Mouse (Mus musculus) CH12.LX (cell line): Measurements from ENCODE around the gene Nup153. TPM values are rescaled to one million over a fixed set of nuclear protein-coding genes. Genes with fewer than 3 reads are reported as not detected.
A peak's percentile ranks its signal among the peaks of the same experiment; 100 is the strongest.

Experiments used
- DNase-seq: peaks from one replicate; pipeline ENCODE4 v3.0.0-alpha.2; 2013; ENCODE audit errors: extremely low read depth
- H3K27ac ChIP-seq: 2 replicates; pipeline ENCODE4 v1.5.1; 2012; ENCODE audit warnings: low read depth, mild to moderate bottlenecking, control low read depth, moderate library complexity; ENCODE audit not compliant: insufficient read depth
- H3K27me3 ChIP-seq: replicated peaks from 2 replicates; pipeline ENCODE3; 2012; ENCODE audit warnings: inconsistent platforms
- H3K36me3 ChIP-seq, 2 experiments: replicated peaks in 1 of 2; 2 replicates each; pipeline versions ENCODE3 to v1.6.1; 2012; ENCODE audit warnings: inconsistent platforms in 1 of 2, low read length in 1 of 2, mild to moderate bottlenecking in 1 of 2, mixed read lengths in 1 of 2, moderate library complexity in 1 of 2; ENCODE audit not compliant: control insufficient read depth in 1 of 2, insufficient read depth in 1 of 2
- H3K4me1 ChIP-seq, 2 experiments: 2 replicates each; pipeline ENCODE4 v1.6.1; 2012; ENCODE audit warnings: inconsistent platforms in 1 of 2, moderate library complexity in 1 of 2; ENCODE audit not compliant: insufficient read depth in 2 of 2, control insufficient read depth in 1 of 2
- H3K4me2 ChIP-seq: 2 replicates; pipeline ENCODE4 v1.6.1; 2012; ENCODE audit warnings: low read depth, mild to moderate bottlenecking, control low read depth; ENCODE audit not compliant: poor library complexity, insufficient read depth, severe bottlenecking
- H3K4me3 ChIP-seq, 3 experiments: fragments of 150-350 bp in 1 of 3; sonication (generic) in 1 of 3; replicated peaks in 1 of 3; 2 replicates each; pipeline versions ENCODE3 to v1.5.1; 2011 to 2012; ENCODE audit warnings: low read depth in 2 of 3, low read length in 2 of 3, mild to moderate bottlenecking in 2 of 3, moderate library complexity in 2 of 3, control low read depth in 1 of 3, improper control_type of control experiment in 1 of 3, inconsistent platforms in 1 of 3, mixed read lengths in 1 of 3; ENCODE audit not compliant: poor library complexity in 1 of 3
- H3K79me2 ChIP-seq: replicated peaks from 2 replicates; pipeline ENCODE4 v1.6.1; 2012; ENCODE audit warnings: mild to moderate bottlenecking, moderate library complexity; ENCODE audit not compliant: control insufficient read depth, poor library complexity, insufficient read depth, severe bottlenecking; ENCODE audit errors: extremely low read depth
- H3K9ac ChIP-seq: 2 replicates; pipeline ENCODE4 v1.6.1; 2012; ENCODE audit warnings: low read depth, mild to moderate bottlenecking, control low read depth, moderate library complexity; ENCODE audit not compliant: insufficient read depth
- H3K9me3 ChIP-seq: replicated peaks from 2 replicates; pipeline ENCODE3; 2012; ENCODE audit warnings: low read length, inconsistent platforms, mixed read lengths
- ELF1 ChIP-seq: IDR thresholded peaks from 2 replicates; pipeline ENCODE4 v1.6.1; 2014; ENCODE audit warnings: low read depth, mild to moderate bottlenecking, inconsistent platforms, low read length, improper control_type of control experiment
- EP300 ChIP-seq: IDR thresholded peaks from 2 replicates; pipeline ENCODE4 v1.6.1; 2011; ENCODE audit warnings: low read length, improper control_type of control experiment
- ETS1 ChIP-seq: conservative IDR thresholded peaks from 2 replicates; pipeline ENCODE4 v1.6.1; 2012; ENCODE audit warnings: low read depth, mild to moderate bottlenecking, inconsistent platforms, low read length, improper control_type of control experiment, moderate library complexity
- HCFC1 ChIP-seq: IDR thresholded peaks from 2 replicates; pipeline ENCODE4 v1.6.1; 2012; ENCODE audit warnings: low read depth, mild to moderate bottlenecking, inconsistent platforms, low read length, improper control_type of control experiment
- IRF4 ChIP-seq: IDR thresholded peaks from 2 replicates; pipeline ENCODE4 v1.6.1; 2014; ENCODE audit warnings: low read depth, mild to moderate bottlenecking, inconsistent platforms, low read length, improper control_type of control experiment
- KAT2A ChIP-seq: IDR thresholded peaks from 2 replicates; pipeline ENCODE4 v1.6.1; 2012; ENCODE audit warnings: low read length, improper control_type of control experiment, inconsistent platforms; ENCODE audit not compliant: insufficient replicate concordance
- MAX ChIP-seq: IDR thresholded peaks from 2 replicates; pipeline ENCODE4 v1.6.1; 2011; ENCODE audit warnings: low read length, improper control_type of control experiment
- MXI1 ChIP-seq: IDR thresholded peaks from 2 replicates; pipeline ENCODE4 v1.6.1; 2011; ENCODE audit warnings: mild to moderate bottlenecking, low read depth, low read length, improper control_type of control experiment
- MYC ChIP-seq: IDR thresholded peaks from 2 replicates; pipeline ENCODE4 v1.6.1; 2011; ENCODE audit warnings: low read depth, mild to moderate bottlenecking, improper control_type of control experiment, low read length
- PAX5 ChIP-seq: IDR thresholded peaks from 2 replicates; pipeline ENCODE4 v1.6.1; 2012; ENCODE audit warnings: low read length, inconsistent platforms, mixed read lengths
- RAD21 ChIP-seq: IDR thresholded peaks from 2 replicates; pipeline ENCODE4 v1.6.1; 2011; ENCODE audit warnings: low read depth, mild to moderate bottlenecking, low read length, improper control_type of control experiment, moderate library complexity
- RCOR1 ChIP-seq: conservative IDR thresholded peaks from 2 replicates; pipeline ENCODE4 v1.6.1; 2012; ENCODE audit warnings: low read depth, mild to moderate bottlenecking, inconsistent platforms, low read length, improper control_type of control experiment
- TBP ChIP-seq: conservative IDR thresholded peaks from 2 replicates; pipeline ENCODE4 v1.6.1; 2011; ENCODE audit warnings: low read depth, low read length, improper control_type of control experiment
- UBTF ChIP-seq: IDR thresholded peaks from 2 replicates; pipeline ENCODE4 v1.6.1; 2012; ENCODE audit warnings: low read depth, mild to moderate bottlenecking, inconsistent platforms, low read length, improper control_type of control experiment, moderate library complexity
- USF1 ChIP-seq: IDR thresholded peaks from 2 replicates; pipeline ENCODE4 v1.6.1; 2014; ENCODE audit warnings: low read depth, mild to moderate bottlenecking, inconsistent platforms, low read length, improper control_type of control experiment
- ZKSCAN1 ChIP-seq: IDR thresholded peaks from 2 replicates; pipeline ENCODE4 v1.6.1; 2012; ENCODE audit warnings: low read depth, inconsistent platforms, low read length, improper control_type of control experiment, borderline replicate concordance
- ZMIZ1 ChIP-seq: IDR thresholded peaks from 2 replicates; pipeline ENCODE4 v1.6.1; 2012; ENCODE audit warnings: low read depth, mild to moderate bottlenecking, inconsistent platforms, low read length, improper control_type of control experiment
- dilution Hi-C: fragments of 300-500 bp; cut with MboI; formaldehyde crosslinking; loops from 2 replicates; pipeline ENCODE4 v1.14.3; 2020; ENCODE audit warnings: low sequenced_read_pairs; ENCODE audit not compliant: extremely low pct_unique_long_range_greater_than_20kb, extremely low pct_ligation_motif_present
- in situ Hi-C: fragments of 300-500 bp; cut with MboI; formaldehyde crosslinking; loops from 3 replicates; pipeline ENCODE4 v1.14.3; 2019; ENCODE audit warnings: low sequenced_read_pairs, low pct_ligation_motif_present, low pct_unique_long_range_greater_than_20kb, mixed read lengths
- polyA plus RNA-seq: library from polyadenylated mRNA; unstranded; fragments of >175 nt; gene quantifications from 2 replicates; pipeline ENCODE4 v1.2.1, GENCODE M21; 2012; ENCODE audit warnings: low read depth; ENCODE audit not compliant: insufficient read length
- total RNA-seq, 2 experiments: library from RNA; depleted of rRNA; stranded (reverse); fragments of 300-350 nt in 1 of 2; fragments of >200 nt in 1 of 2; gene quantifications; 2 replicates each; pipeline ENCODE4 v1.2.3; 2012 to 2014

Gene Nup153
- total and polyA plus RNA-seq, 3 experiments = 60.6 to 118 (median 91.5) TPM

GRCm38 (mm10) chr13:46728411-46728810 is 671 bp upstream of the Nup153 start:
- H3K4me3 ChIP-seq = peak overlapping the region; percentile 26 to 96 (median 86)
- no peaks in the 10 kb centered on the region for H3K36me3 ChIP-seq
- no peaks in the 10 kb centered on the region for H3K9me3 ChIP-seq
- peak overlapping the region; percentile 61 for H3K9ac ChIP-seq
- dilution Hi-C loops (no loop called here), in situ Hi-C loops (no loop called here)
- no peak for DNase-seq
- peak overlapping the region; percentile 43 for H3K4me2 ChIP-seq
- no peaks in the 10 kb centered on the region for H3K27me3 ChIP-seq
- peaks cover 32% of the 10 kb centered on the region for H3K79me2 ChIP-seq
- no peak overlapping the region for H3K27ac ChIP-seq
- no peak for TF ChIP-seq ZMIZ1
- TF ChIP-seq IRF4 = no peak
- no peak for TF ChIP-seq MYC
- TF ChIP-seq ETS1 = no peak
- TF ChIP-seq TBP = no peak
- no peak for TF ChIP-seq EP300
- TF ChIP-seq PAX5 = no peak
- TF ChIP-seq MXI1 = no peak
- no peak for TF ChIP-seq ZKSCAN1
- TF ChIP-seq RCOR1 = no peak
- no peak for TF ChIP-seq HCFC1
- TF ChIP-seq KAT2A = no peak
- TF ChIP-seq USF1 = no peak
- TF ChIP-seq RAD21 = no peak
- TF ChIP-seq, all 38 proteins: peak for 0
- H3K4me1 ChIP-seq = peaks cover 0 to 15% of the 10 kb centered on the region in 2 experiments; a peak in 2 of 4 replicates

DNA sequence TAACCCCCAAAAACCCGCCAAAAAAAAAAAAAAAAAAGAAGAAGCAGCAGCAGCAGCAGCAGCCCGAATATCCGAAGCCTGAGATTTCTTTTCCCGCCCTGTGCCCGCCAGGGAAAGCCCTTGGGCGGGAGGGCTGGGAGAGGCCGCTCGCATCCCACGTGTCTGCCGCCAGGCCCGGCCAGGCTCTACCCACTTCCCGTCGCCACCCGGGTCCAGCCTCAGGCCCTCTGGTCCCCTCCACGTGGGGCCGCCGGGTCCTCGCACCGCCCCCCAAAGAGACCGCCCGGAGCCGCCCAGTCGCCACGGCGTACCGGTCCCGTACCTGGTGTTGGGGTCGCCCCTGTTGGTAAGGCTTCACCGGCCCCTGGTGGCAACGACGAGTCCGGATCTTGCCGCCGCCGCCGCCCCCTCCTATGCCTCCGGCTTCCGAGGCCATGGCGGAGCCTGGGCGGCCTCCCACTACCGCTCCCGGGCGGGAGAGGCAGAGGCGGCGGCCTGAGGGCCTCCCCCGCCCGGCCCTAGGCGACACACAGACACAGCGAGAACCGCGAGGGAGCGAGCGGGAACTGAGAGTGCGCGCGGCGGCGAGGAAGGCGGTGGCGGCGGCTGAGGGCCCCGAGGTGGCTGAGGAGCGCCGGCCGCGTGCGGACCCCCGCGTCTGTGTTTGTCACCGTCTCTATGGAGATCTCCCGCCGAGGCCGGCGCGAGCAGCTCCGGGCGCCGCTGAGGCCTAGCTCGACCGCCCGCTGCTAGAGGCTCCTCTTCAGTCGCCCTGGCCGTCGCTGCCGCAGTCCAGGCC is 503 bp downstream of the Nup153 start:
- dilution Hi-C loops = no loop called here
- in situ Hi-C loops = no loop called here

More for the DNA sequence above, 503 bp downstream of the Nup153 start:
- Histone ChIP-seq H3K4me3 (peak overlapping the region; percentile 81 to 96 (median 86)), H3K4me2 (peak overlapping the region; percentile 33), H3K79me2 (peaks cover 43% of the 10 kb centered on the region), H3K36me3 (no peaks in the 10 kb centered on the region)
- TF ChIP-seq MXI1 = peak; percentile 81
- TF ChIP-seq TBP = no peak
- TF ChIP-seq MYC = peak; percentile 51; the same call in 1 of the 2 replicates
- peak; percentile 8; the same call in 1 of the 2 replicates for TF ChIP-seq ELF1
- TF ChIP-seq UBTF = peak; percentile 57
- no peak for TF ChIP-seq RCOR1
- peak; percentile 59; the same call in 1 of the 2 replicates for TF ChIP-seq MAX
- TF ChIP-seq, all 38 proteins: peak for 5
- peak; percentile 40 for DNase-seq
- Histone ChIP-seq H3K27ac (peak overlapping the region; percentile 92), H3K9ac (peak overlapping the region; percentile 83), H3K27me3 (no peaks in the 10 kb centered on the region), H3K4me1 (peaks cover 0 to 19% of the 10 kb centered on the region in 2 experiments; a peak in 2 of 4 replicates), H3K9me3 (no peaks in the 10 kb centered on the region)
